Mouse (Mus musculus): ENCODE data around the gene 6330409D20Rik.

6330409D20Rik gene

GRCm38 (mm10) chr2:32740916-32741272 lies at the start of gene 6330409D20Rik:
TSS of gene 6330409D20Rik (minus strand) at chr2:32741016.
- no peak for DNase-seq

- no peak for DNase-seq
Observed at GRCm38 (mm10) chr2:32788581-32788980, 47.8 kb upstream of the 6330409D20Rik start.

GRCm38 (mm10) chr2:32787176-32787575 lies 46.4 kb upstream of the 6330409D20Rik start:
- peak; percentile 75 for DNase-seq

- DNase-seq: no peak
Observed at GRCm38 (mm10) chr2:32784048-32784681, 43.3 kb upstream of the 6330409D20Rik start, which contains the start of gene Cfap157. TSS of gene Cfap157 (minus strand) at chr2:32784428.

- DNase-seq: no peak
Observed at GRCm38 (mm10) chr2:32781710-32782109, 40.9 kb upstream of the 6330409D20Rik start.

- no peak for DNase-seq
Observed at GRCm38 (mm10) chr2:32779714-32780113, 38.9 kb upstream of the 6330409D20Rik start.

- DNase-seq: peak; percentile 81
Observed at GRCm38 (mm10) chr2:32779131-32779530, 38.3 kb upstream of the 6330409D20Rik start.

GRCm38 (mm10) chr2:32778081-32778480 lies 37.3 kb upstream of the 6330409D20Rik start:
- DNase-seq: no peak

- DNase-seq: no peak
Observed at GRCm38 (mm10) chr2:32776192-32776591, 35.4 kb upstream of the 6330409D20Rik start.

- DNase-seq: peak; percentile 97
Observed at GRCm38 (mm10) chr2:32775359-32776074, 34.7 kb upstream of the 6330409D20Rik start, which contains the start of the genes Ttc16 and Ptrh1. TSS of gene Ttc16 (minus strand) at chr2:32775633. TSS of gene Ptrh1 (plus strand) at chr2:32775786.

GRCm38 (mm10) chr2:32772626-32773279 lies 31.9 kb upstream of the 6330409D20Rik start:
- DNase-seq: no peak

GRCm38 (mm10) chr2:32771886-32772285 lies 31.1 kb upstream of the 6330409D20Rik start:
- no peak for DNase-seq

GRCm38 (mm10) chr2:32769327-32770085 lies 28.7 kb upstream of the 6330409D20Rik start:
- DNase-seq: no peak

GRCm38 (mm10) chr2:32768661-32769285 lies 28.0 kb upstream of the 6330409D20Rik start:
- peak; percentile 62 for DNase-seq

- DNase-seq: no peak
Observed at GRCm38 (mm10) chr2:32767241-32767640, 26.4 kb upstream of the 6330409D20Rik start.

- no peak for DNase-seq
Observed at GRCm38 (mm10) chr2:32763353-32763752, 22.5 kb upstream of the 6330409D20Rik start.

GRCm38 (mm10) chr2:32761859-32762258 lies 21.0 kb upstream of the 6330409D20Rik start:
- DNase-seq: no peak

GRCm38 (mm10) chr2:32761361-32761760 lies 20.5 kb upstream of the 6330409D20Rik start:
- no peak for DNase-seq

GRCm38 (mm10) chr2:32759001-32759400 lies 18.2 kb upstream of the 6330409D20Rik start:
- peak; percentile 63 for DNase-seq

GRCm38 (mm10) chr2:32758503-32758902 lies 17.7 kb upstream of the 6330409D20Rik start:
- DNase-seq: peak; percentile 55

GRCm38 (mm10) chr2:32757056-32757845 lies 16.4 kb upstream of the 6330409D20Rik start, which contains the start of gene Tor2a:
TSS of gene Tor2a (plus strand) at chr2:32757234.
- DNase-seq: peak; percentile 98

Measured in cerebellum, adult 9-10 months (tissue).